Mouse (Mus musculus) lung, embryonic 15.5 days (tissue): ENCODE results near the gene Tnfaip8l1. TPM values are rescaled to one million over a fixed set of nuclear protein-coding genes. Genes with fewer than 3 reads are reported as not detected.
A peak's percentile ranks its signal among the peaks of the same experiment; 100 is the strongest.

Experiments used
- ATAC-seq: fragments of 200-750 bp; cut with Nextera tagmentation; 2 replicates; pipeline ENCODE4 v1.8.0; 2017; ENCODE audit warnings: moderate number of reproducible peaks, borderline replicate concordance; ENCODE audit not compliant: low FRiP score, low TSS enrichment; ENCODE audit errors: extremely low read depth
- H3K27ac ChIP-seq: fragments of 300-500 bp; sonication (generic); 2 replicates; pipeline ENCODE4 v1.5.1; 2015; ENCODE audit warnings: moderate library complexity, mild to moderate bottlenecking, inconsistent platforms
- H3K27me3 ChIP-seq: fragments of 300-500 bp; sonication (generic); 2 replicates; pipeline ENCODE4 v1.6.1; 2015; ENCODE audit warnings: inconsistent platforms
- H3K36me3 ChIP-seq: fragments of 300-500 bp; sonication (generic); 2 replicates; pipeline ENCODE4 v1.6.1; 2015; ENCODE audit warnings: inconsistent platforms
- H3K4me1 ChIP-seq: fragments of 300-500 bp; sonication (generic); 2 replicates; pipeline ENCODE4 v1.6.1; 2015; ENCODE audit warnings: inconsistent platforms
- H3K4me2 ChIP-seq: fragments of 300-500 bp; sonication (generic); 2 replicates; pipeline ENCODE4 v1.6.1; 2015; ENCODE audit warnings: inconsistent platforms, mild to moderate bottlenecking, moderate library complexity
- H3K4me3 ChIP-seq: fragments of 300-500 bp; sonication (generic); 2 replicates; pipeline ENCODE4 v1.5.1; 2015; ENCODE audit warnings: mild to moderate bottlenecking, inconsistent platforms
- H3K9ac ChIP-seq: fragments of 300-500 bp; sonication (generic); 2 replicates; pipeline ENCODE4 v1.6.1; 2015; ENCODE audit warnings: inconsistent platforms
- H3K9me3 ChIP-seq: fragments of 300-500 bp; sonication (generic); 2 replicates; pipeline ENCODE4 v1.6.1; 2016; ENCODE audit warnings: inconsistent platforms
- WGBS: fragments of 180-500 bp; shearing (Covaris S2); methylation state at CpG from one replicate; pipeline ENCODE4 v1.1.7; 2015; 5-methylcytosine and 5-hydroxymethylcytosine counted together
- polyA plus RNA-seq: library from polyadenylated mRNA; unstranded; fragments of >200 nt; fragmentation: Nextera tagmentation; extraction: Ambion mirVana; gene quantifications from 2 replicates; pipeline ENCODE4 v1.2.1, GENCODE M21; 2015

Tnfaip8l1 gene
- polyA plus RNA-seq, 1 experiment from 2014 or later = 18.3 TPM

GRCm38 (mm10) chr17:56164510-56164909 is 2.2 kb downstream of the Tnfaip8l1 start:
- no peak overlapping the region for H3K4me2 ChIP-seq
- no peaks in the 10 kb centered on the region for H3K36me3 ChIP-seq
- no peak for ATAC-seq
- no peak overlapping the region for H3K4me3 ChIP-seq
- 71% methylated on average over 3 of the region's 3 CpGs for WGBS
- H3K9me3 ChIP-seq = no peaks in the 10 kb centered on the region
- H3K4me1 ChIP-seq = peaks cover 21% of the 10 kb centered on the region
- H3K27me3 ChIP-seq = peaks cover under 1% of the 10 kb centered on the region; the same call in 1 of the 2 replicates
- no peak overlapping the region for H3K9ac ChIP-seq
- H3K27ac ChIP-seq = no peak overlapping the region

GRCm38 (mm10) chr17:56165671-56166070 is 3.4 kb downstream of the Tnfaip8l1 start:
- H3K36me3 ChIP-seq = no peaks in the 10 kb centered on the region
- no peak overlapping the region for H3K9ac ChIP-seq
- no peak for ATAC-seq
- no peaks in the 10 kb centered on the region for H3K9me3 ChIP-seq
- no peak overlapping the region for H3K4me2 ChIP-seq
- no peaks in the 10 kb centered on the region for H3K27me3 ChIP-seq
- peaks cover 26% of the 10 kb centered on the region for H3K4me1 ChIP-seq
- no peak overlapping the region for H3K4me3 ChIP-seq
- H3K27ac ChIP-seq = no peak overlapping the region
- 50% methylated on average over 11 of the region's 11 CpGs for WGBS

DNA sequence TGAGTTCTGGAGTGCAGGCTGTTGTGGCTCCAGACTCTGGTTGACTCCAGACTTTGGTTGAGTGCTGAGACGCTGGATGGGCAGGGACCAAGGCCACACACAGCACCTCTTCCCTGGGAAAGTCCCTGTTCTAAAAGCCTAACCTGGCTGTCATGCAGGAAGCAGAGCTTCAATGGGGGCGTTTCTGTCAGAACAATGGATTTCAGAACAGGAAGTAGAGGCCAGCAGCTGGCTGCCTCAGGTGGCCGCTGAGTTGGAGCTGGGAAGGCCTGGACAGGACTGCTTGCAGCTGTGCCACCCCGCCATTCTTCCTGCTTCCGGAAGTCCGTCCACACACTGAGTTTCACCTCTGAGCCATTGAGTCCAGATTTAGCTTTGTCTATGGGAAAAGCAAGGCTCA is 7.6 kb downstream of the Tnfaip8l1 start:
- H3K36me3 ChIP-seq = no peaks in the 10 kb centered on the region
- WGBS = 58% methylated on average over 6 of the region's 6 CpGs
- no peak overlapping the region for H3K9ac ChIP-seq
- H3K9me3 ChIP-seq = no peaks in the 10 kb centered on the region
- peak overlapping the region; percentile 13; the same call in 1 of the 2 replicates for H3K4me2 ChIP-seq
- peaks cover 8% of the 10 kb centered on the region; the same call in 1 of the 2 replicates for H3K4me1 ChIP-seq
- H3K27ac ChIP-seq = peak overlapping the region; percentile 69
- ATAC-seq = peak; percentile 64; the same call in 1 of the 2 replicates
- H3K27me3 ChIP-seq = no peaks in the 10 kb centered on the region
- H3K4me3 ChIP-seq = no peak overlapping the region

DNA sequence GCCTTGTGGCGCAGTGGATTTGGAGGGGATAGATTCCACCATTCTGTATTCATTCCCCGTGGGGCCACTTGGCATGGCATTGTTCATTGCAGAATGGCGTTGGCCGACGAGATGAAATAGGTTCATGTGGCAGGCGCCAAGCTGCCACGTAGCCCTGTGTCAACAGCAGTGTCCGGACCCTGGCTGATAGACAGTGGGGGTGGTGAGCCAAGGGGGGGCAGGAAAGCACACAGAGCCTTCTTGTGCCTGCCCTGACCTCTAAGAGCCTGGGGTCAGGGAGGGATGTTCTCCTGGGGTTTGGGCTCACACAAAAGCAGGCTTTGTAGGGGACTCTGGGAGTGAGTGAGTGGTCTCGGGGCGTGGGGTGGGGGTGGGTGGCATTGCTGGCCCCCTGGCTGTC is 8.4 kb downstream of the Tnfaip8l1 start:
- peak overlapping the region; percentile 69 for H3K27ac ChIP-seq
- WGBS = 48% methylated on average over 10 of the region's 10 CpGs
- no peak overlapping the region for H3K9ac ChIP-seq
- ATAC-seq = no peak
- H3K36me3 ChIP-seq = peaks cover 5% of the 10 kb centered on the region; the same call in 1 of the 2 replicates
- H3K4me3 ChIP-seq = no peak overlapping the region
- H3K4me2 ChIP-seq = 0 out of 2 replicates have a peak overlapping the region, but pooled peaks have one; percentile 13
- peaks cover 8% of the 10 kb centered on the region; the same call in 1 of the 2 replicates for H3K4me1 ChIP-seq
- no peaks in the 10 kb centered on the region for H3K27me3 ChIP-seq
- H3K9me3 ChIP-seq = no peaks in the 10 kb centered on the region

DNA sequence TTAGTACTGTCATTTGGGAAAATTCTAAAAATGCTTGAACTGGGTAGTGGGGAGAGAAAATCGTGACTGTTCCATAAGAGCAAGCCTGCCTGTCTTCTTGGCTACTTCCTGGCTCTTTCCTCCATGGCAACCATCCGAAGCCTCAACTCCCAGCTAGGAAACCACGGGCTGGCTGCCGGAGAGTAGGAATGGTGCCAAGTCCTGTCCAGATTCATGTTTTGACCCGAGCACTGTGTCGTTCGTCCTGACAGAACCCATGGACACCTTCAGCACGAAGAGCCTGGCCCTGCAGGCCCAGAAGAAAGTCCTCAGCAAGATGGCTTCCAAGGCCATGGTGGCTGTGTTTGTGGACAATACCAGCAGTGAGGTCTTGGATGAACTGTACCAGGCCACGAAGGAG is 9.2 kb downstream of the Tnfaip8l1 start:
- Histone ChIP-seq H3K27me3 (no peaks in the 10 kb centered on the region), H3K9ac (no peak overlapping the region), H3K36me3 (peaks cover 11% of the 10 kb centered on the region), H3K4me3 (no peak overlapping the region), H3K4me1 (peaks cover 8% of the 10 kb centered on the region; the same call in 1 of the 2 replicates), H3K4me2 (no peak overlapping the region), H3K27ac (no peak overlapping the region), H3K9me3 (no peaks in the 10 kb centered on the region)
- WGBS = 58% methylated on average over 9 of the region's 9 CpGs
- ATAC-seq = no peak

DNA sequence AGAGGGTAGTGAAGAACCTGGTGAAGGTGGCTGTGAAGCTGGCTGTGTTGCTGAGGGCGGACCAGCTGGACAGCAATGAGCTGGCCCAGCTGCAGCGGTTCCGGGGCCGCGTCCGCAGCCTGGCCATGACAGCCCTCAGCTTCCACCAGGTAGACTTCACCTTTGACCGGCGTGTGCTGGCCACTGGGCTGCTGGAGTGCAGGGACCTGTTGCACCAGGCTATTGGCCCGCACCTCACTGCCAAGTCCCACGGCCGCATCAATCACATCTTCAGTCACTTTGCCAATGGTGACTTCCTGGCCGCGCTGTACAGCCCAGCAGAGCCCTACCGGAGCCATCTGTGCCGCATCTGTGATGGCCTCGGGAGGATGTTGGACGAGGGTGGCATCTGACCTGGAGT is 9.6 kb downstream of the Tnfaip8l1 start:
- Histone ChIP-seq H3K4me3 (no peak overlapping the region), H3K36me3 (peaks cover 15% of the 10 kb centered on the region), H3K4me1 (peaks cover 8% of the 10 kb centered on the region; the same call in 1 of the 2 replicates), H3K9me3 (no peaks in the 10 kb centered on the region), H3K27ac (no peak overlapping the region), H3K9ac (no peak overlapping the region), H3K4me2 (no peak overlapping the region), H3K27me3 (no peaks in the 10 kb centered on the region)
- ATAC-seq = no peak
- WGBS = 84% methylated on average over 17 of the region's 17 CpGs

- peaks cover 8% of the 10 kb centered on the region; the same call in 1 of the 2 replicates for H3K4me1 ChIP-seq
- no peaks in the 10 kb centered on the region for H3K27me3 ChIP-seq
- no peak overlapping the region for H3K9ac ChIP-seq
- no peak overlapping the region for H3K27ac ChIP-seq
- WGBS = 52% methylated on average over 10 of the region's 10 CpGs
- no peak overlapping the region for H3K4me3 ChIP-seq
- H3K36me3 ChIP-seq = peaks cover 30% of the 10 kb centered on the region
- no peak overlapping the region for H3K4me2 ChIP-seq
- no peak for ATAC-seq
- no peaks in the 10 kb centered on the region for H3K9me3 ChIP-seq
Measured at GRCm38 (mm10) chr17:56173401-56174046, 11.2 kb downstream of the Tnfaip8l1 start.

DNA sequence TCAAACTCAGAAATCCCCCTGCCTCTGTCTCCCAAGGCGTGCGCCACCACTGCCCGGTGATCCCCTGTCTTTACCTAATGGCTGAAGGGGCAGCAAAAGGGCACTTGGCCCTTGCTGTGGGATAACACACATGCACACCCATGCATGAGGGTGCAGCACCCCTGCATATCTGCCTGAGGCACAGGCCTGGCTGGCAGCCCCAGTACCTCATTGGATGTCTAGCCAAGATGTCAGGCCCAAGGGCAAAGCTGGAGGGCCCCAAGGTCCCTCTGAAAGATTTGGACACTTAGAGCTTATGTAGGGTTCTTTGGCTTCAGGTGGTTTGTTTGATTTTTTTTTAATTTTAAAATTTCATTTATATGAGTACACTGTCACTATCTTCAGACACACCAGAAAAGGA is 13.1 kb downstream of the Tnfaip8l1 start:
- Histone ChIP-seq H3K27me3 (no peaks in the 10 kb centered on the region), H3K9ac (no peak overlapping the region), H3K36me3 (peaks cover 40% of the 10 kb centered on the region), H3K4me2 (no peak overlapping the region), H3K27ac (no peak overlapping the region), H3K4me1 (peaks cover 6% of the 10 kb centered on the region; the same call in 1 of the 2 replicates), H3K9me3 (no peaks in the 10 kb centered on the region), H3K4me3 (no peak overlapping the region)
- 96% methylated on average over 3 of the region's 3 CpGs for WGBS
- no peak for ATAC-seq

- Histone ChIP-seq H3K27ac (peak overlapping the region; percentile 48), H3K27me3 (no peaks in the 10 kb centered on the region), H3K4me3 (peak overlapping the region; percentile 79), H3K4me1 (peaks cover 33% of the 10 kb centered on the region), H3K9ac (peak overlapping the region; percentile 73), H3K9me3 (no peaks in the 10 kb centered on the region), H3K36me3 (peaks cover 48% of the 10 kb centered on the region), H3K4me2 (peak overlapping the region; percentile 80)
- WGBS = 1% methylated on average over 14 of the region's 14 CpGs
- ATAC-seq = peak; percentile 4; the same call in 1 of the 2 replicates
Measured at GRCm38 (mm10) chr17:56182975-56183657, 20.8 kb downstream of the Tnfaip8l1 start.

DNA sequence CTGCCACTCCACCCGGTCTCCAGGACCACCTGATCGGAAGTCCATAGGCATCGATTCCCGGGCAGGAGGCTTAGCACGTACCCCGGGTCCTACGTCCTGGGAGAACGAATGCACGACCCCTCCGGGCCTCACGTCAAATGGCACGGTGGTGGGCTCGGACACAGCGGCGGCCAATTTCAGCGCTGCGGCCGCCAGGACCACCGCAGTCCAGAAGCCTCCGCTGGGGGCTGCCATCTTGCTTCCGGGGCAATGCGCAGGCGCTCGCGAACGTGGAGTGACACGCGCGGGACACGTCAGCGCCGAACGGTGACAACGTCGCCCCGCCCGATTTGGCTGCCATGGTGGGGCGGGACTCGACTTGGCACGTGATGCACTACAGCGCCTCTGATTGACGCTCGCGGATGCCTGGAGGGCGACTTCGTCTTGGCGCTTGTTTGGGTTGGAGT is 21.4 kb downstream of the Tnfaip8l1 start, which contains the start of gene Mydgf:
Gene Mydgf (minus strand): TSS at position 263 of the 446 bp plus-strand sequence.
- peaks cover 51% of the 10 kb centered on the region for H3K36me3 ChIP-seq
- under 1% methylated on average over 47 of the region's 47 CpGs for WGBS
- peak within 1 kb of the TSS; percentile 84 for H3K27ac ChIP-seq
- no peaks in the 10 kb centered on the region for H3K27me3 ChIP-seq
- no peaks in the 10 kb centered on the region for H3K9me3 ChIP-seq
- ATAC-seq = peak; percentile 88
- H3K4me2 ChIP-seq = peak within 1 kb of the TSS; percentile 80
- H3K4me3 ChIP-seq = peak within 1 kb of the TSS; percentile 79
- peak within 1 kb of the TSS; percentile 73 for H3K9ac ChIP-seq
- peaks cover 33% of the 10 kb centered on the region for H3K4me1 ChIP-seq

DNA sequence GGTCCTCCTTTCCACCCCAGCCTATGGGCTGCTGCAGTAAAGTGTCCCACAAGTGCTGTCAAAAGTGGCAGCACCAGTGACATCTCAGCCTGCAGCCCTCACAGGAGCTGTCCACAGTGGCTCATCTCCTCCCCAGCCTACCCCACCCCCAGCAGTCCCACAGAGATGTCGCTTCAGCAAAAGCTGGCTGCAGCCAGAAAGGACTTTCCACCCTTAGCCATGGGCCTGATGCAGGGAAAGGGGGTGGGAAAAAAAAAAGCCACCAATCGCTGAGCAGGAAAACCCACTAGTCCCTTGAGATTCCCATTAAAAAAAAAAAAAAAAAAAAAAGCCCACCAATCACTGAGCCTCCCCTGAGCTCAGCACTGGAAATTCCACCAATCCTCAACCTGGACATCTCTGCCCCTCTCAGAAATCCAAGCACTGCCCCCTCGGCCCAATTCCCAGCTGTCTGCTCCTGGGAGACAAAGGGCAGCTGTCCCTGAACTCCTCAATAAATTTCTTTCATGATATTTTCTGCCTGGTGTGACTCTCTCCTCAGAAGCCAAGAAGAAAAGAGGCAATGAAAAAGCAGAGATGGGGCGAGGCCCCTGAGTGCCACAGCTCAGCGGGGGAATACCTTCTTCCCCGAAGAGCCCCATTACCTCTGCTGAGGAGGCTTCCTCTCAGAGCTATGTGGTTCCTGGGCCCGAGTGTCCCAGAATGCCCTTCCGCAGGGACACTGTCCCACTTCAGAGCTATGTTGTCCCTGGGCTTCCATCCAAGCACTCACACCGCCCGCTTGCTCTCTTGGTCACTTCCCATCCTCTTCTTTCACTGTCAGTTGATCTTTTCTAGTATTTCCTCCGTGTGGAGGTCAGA is 23.2 kb downstream of the Tnfaip8l1 start:
- WGBS = 36% methylated on average over 11 of the region's 11 CpGs
- H3K4me2 ChIP-seq = peak overlapping the region; percentile 80
- peaks cover 33% of the 10 kb centered on the region for H3K4me1 ChIP-seq
- peak overlapping the region; percentile 84 for H3K27ac ChIP-seq
- H3K9ac ChIP-seq = no peak overlapping the region
- peak; percentile 73; the same call in 1 of the 2 replicates for ATAC-seq
- peaks cover 55% of the 10 kb centered on the region for H3K36me3 ChIP-seq
- no peak overlapping the region for H3K4me3 ChIP-seq
- no peaks in the 10 kb centered on the region for H3K27me3 ChIP-seq
- H3K9me3 ChIP-seq = no peaks in the 10 kb centered on the region
